Mouse (Mus musculus): ENCODE results near the gene Tra2a. TPM values are rescaled to one million over a fixed set of nuclear protein-coding genes. Genes with fewer than 3 reads are reported as not detected.

Tra2a gene
- total and polyA plus RNA-seq, 3 experiments: 85.2 to 108 TPM; not detected in 1

DNA sequence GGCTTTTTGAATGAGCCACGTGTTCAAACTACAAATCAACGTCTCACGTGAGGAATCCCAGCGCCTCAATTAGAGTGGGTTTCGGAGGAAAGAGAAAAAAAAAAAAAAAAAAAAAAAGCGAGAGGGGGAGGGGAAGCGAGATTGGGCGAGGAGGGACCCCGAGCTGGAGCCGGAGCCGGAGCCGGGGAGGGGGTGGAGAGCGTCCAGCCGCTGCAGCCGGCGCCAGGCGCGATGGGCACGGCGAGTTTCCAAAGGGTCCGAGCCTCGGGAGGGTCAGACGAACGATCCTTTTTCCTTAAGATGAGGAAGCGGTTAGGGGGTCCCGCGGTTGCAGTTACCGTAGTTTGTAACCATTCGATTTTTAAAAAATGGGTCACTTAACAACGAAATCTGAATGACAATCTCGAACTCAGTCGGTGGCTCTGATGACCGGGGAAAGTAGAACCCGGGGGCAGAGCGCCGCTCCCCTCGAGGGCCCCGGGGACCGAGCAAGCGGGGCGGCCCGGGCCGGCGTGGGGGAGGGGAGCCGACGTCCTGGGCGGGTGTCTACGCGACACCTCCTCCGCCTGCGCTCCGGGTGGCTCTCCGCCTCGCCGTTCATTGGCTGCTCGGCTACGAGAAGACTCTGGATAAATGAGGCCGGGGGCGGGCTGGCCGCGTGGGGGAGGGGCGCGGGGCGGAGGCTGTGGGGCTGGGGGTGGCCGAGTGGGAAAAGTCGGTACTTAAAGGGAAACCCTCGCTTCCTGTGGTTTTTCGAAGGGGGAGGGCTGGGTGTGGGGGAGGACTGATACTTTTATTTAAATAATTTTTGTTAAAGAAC, 48.7 kb downstream of the Tra2a start, which contains the start of gene Igf2bp3:
Igf2bp3 (minus strand) TSS at position 30 of the 820 bp plus-strand sequence.
- H3K9ac ChIP-seq (ENCODE audit: control insufficient read depth, low read depth, low read length, poor library complexity, severe bottlenecking): no peak within 1 kb of the TSS
- H3K79me2 ChIP-seq (ENCODE audit: control insufficient read depth, insufficient read depth, low read length, poor library complexity): no peaks in the 10 kb centered on the region
- H3K9me3 ChIP-seq (replicated peaks; ENCODE audit: insufficient read depth, low read length): no peaks in the 10 kb centered on the region
- no peaks in the 10 kb centered on the region for H3K4me1 ChIP-seq (ENCODE audit: control insufficient read depth in 1 of 2, insufficient read depth in 2 of 2, low read length in 2 of 2)
- H3K4me3 ChIP-seq (ENCODE audit: control insufficient read depth in 1 of 2, insufficient read depth in 1 of 2, low read depth in 2 of 2, low read length in 2 of 2): no peak within 1 kb of the TSS
- no peaks in the 10 kb centered on the region for H3K36me3 ChIP-seq (ENCODE audit: control insufficient read depth in 1 of 2, insufficient read depth in 2 of 2, low read length in 2 of 2)
- DNase-seq (ENCODE audit: low read depth, low spot score): no peak
- TF ChIP-seq ZC3H11A (IDR thresholded peaks at IDR 0.05; ENCODE audit: low read depth, low read length) (no peak), UBTF (IDR thresholded peaks at IDR 0.05; ENCODE audit: borderline replicate concordance, insufficient read depth, low read depth, low read length) (no peak), SMC3 (IDR thresholded peaks at IDR 0.05; ENCODE audit: low read depth, low read length) (no peak), CHD1 (IDR thresholded peaks at IDR 0.05; ENCODE audit: low read depth, low read length) (no peak), NELFE (IDR thresholded peaks at IDR 0.05; ENCODE audit: low read depth, low read length) (no peak), TCF12 (IDR thresholded peaks at IDR 0.05; ENCODE audit: low read depth, low read length) (no peak), MXI1 (IDR thresholded peaks at IDR 0.05; ENCODE audit: low read depth, low read length) (no peak), TBP (IDR thresholded peaks at IDR 0.05; ENCODE audit: low read depth, low read length) (no peak), MYC (IDR thresholded peaks at IDR 0.05; ENCODE audit: low read depth, low read length) (no peak), KAT2A (conservative IDR thresholded peaks at IDR 0.05; ENCODE audit: low read depth, low read length) (no peak), NRF1 (IDR thresholded peaks at IDR 0.05; ENCODE audit: insufficient read depth, low read depth, low read length, poor library complexity, severe bottlenecking) (no peak)
- H3K27ac ChIP-seq (ENCODE audit: control insufficient read depth, low read depth, low read length): no peak within 1 kb of the TSS
- H3K27me3 ChIP-seq (ENCODE audit: control insufficient read depth in 1 of 2, insufficient read depth in 2 of 2, low read length in 2 of 2): peaks cover 0 to 1% of the 10 kb centered on the region in 2 experiments; a peak in 1 of 4 replicates

GRCm38 (mm10) chr6:49214086-49214927, 49.5 kb downstream of the Tra2a start:
- H3K4me1 ChIP-seq (ENCODE audit: control insufficient read depth in 1 of 2, insufficient read depth in 2 of 2, low read length in 2 of 2): no peaks in the 10 kb centered on the region
- no peak for TF ChIP-seq BHLHE40 (IDR thresholded peaks at IDR 0.05; ENCODE audit: borderline replicate concordance, low read depth, low read length)
- TF ChIP-seq ZKSCAN1 (IDR thresholded peaks at IDR 0.05; ENCODE audit: low read depth, low read length): no peak
- no peak for TF ChIP-seq E2F4 (IDR thresholded peaks at IDR 0.05; ENCODE audit: borderline replicate concordance, low read depth, low read length)
- no peak for TF ChIP-seq MAZ (IDR thresholded peaks at IDR 0.05; ENCODE audit: low read depth, low read length)
- TF ChIP-seq ZNF384 (IDR thresholded peaks at IDR 0.05; ENCODE audit: low read depth, low read length): no peak
- TF ChIP-seq RAD21 (IDR thresholded peaks at IDR 0.05; ENCODE audit: low read depth, low read length): no peak
- TF ChIP-seq JUND (IDR thresholded peaks at IDR 0.05; ENCODE audit: low read depth, low read length): no peak
- no peak for TF ChIP-seq POLR2A (IDR thresholded peaks at IDR 0.05; ENCODE audit: control insufficient read depth in 1 of 2, insufficient read depth in 1 of 2, low read depth in 1 of 2, low read length in 2 of 2, poor library complexity in 1 of 2)
- no peak for TF ChIP-seq CHD1 (IDR thresholded peaks at IDR 0.05; ENCODE audit: low read depth, low read length)
- TF ChIP-seq UBTF (IDR thresholded peaks at IDR 0.05; ENCODE audit: borderline replicate concordance, insufficient read depth, low read depth, low read length): no peak
- no peak for TF ChIP-seq KAT2A (conservative IDR thresholded peaks at IDR 0.05; ENCODE audit: low read depth, low read length)
- TF ChIP-seq ELF1 (IDR thresholded peaks at IDR 0.05; ENCODE audit: low read depth, low read length): no peak
- no peak for TF ChIP-seq CHD2 (IDR thresholded peaks at IDR 0.05; ENCODE audit: low read length)
- no peak for TF ChIP-seq ZMIZ1 (IDR thresholded peaks at IDR 0.05; ENCODE audit: low read depth, low read length)
- H3K27ac ChIP-seq (ENCODE audit: control insufficient read depth, low read depth, low read length): no peak overlapping the region
- no peaks in the 10 kb centered on the region for H3K36me3 ChIP-seq (ENCODE audit: control insufficient read depth in 1 of 2, insufficient read depth in 2 of 2, low read length in 2 of 2)
- no peaks in the 10 kb centered on the region for H3K27me3 ChIP-seq (ENCODE audit: control insufficient read depth in 1 of 2, insufficient read depth in 2 of 2, low read length in 2 of 2)
- DNase-seq (ENCODE audit: low read depth, low spot score): no peak
- no peaks in the 10 kb centered on the region for H3K9me3 ChIP-seq (replicated peaks; ENCODE audit: insufficient read depth, low read length)
- no peak overlapping the region for H3K9ac ChIP-seq (ENCODE audit: control insufficient read depth, low read depth, low read length, poor library complexity, severe bottlenecking)
- no peaks in the 10 kb centered on the region for H3K79me2 ChIP-seq (ENCODE audit: control insufficient read depth, insufficient read depth, low read length, poor library complexity)
- H3K4me3 ChIP-seq (ENCODE audit: control insufficient read depth in 1 of 2, insufficient read depth in 1 of 2, low read depth in 2 of 2, low read length in 2 of 2): no peak overlapping the region
